In the genomic region with DNA sequence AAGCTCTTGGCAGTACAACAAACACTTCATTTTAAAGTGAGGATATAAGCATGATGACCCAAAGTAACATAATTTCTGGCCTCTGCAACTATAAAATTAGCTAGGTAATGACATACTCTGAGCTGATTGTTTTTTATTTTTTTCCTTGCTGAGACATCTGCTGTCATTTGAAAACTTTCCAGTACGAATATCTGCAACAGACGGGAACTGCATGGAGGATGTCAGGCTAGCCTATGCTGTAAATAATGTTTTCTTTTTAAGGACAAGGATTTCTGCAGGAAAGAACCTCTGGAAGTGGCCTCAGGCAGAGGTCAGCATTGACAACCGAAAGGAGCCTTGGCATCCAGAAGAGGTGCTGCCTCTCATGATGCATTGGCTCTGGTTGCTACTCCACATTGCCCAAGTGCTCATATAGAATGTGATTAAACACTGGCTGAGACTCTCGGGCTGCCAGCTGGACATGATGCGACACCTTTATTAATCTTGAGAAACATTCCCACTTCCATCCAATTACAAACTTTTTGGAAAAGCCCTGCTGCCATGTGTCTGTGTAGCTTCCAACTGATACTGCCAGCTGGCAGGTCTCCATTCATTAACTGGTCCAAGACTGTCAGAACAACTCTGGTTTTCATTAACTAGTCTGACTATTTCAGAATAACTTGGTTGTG, we compare ENCODE assay signal across 10 mouse cellular contexts.
DNase-seq lines count a peak whose midpoint lies in the region; ATAC-seq and TF ChIP-seq lines count a peak whose summit lies in the region.
"Had no signal": no experiment of that assay in that cellular context is flagged by ENCODE, and none has a peak within 500 bp of the region (broad histone marks: within the 10 kb centered on the region; RNA-seq: fewer than 3 reads in every experiment).

No protein-coding gene starts in this region.

- no peak for TF ChIP-seq EP300 in heart, adult 2 months (IDR thresholded peaks at IDR 0.05; ENCODE audit: insufficient read depth, low read depth, low read length)

- H3K9me3 ChIP-seq in heart, embryonic 12.5 days (replicated peaks), result no peaks in the 10 kb centered on the region
- H3K9me3 ChIP-seq: lung, embryonic 15.5 days had no signal

- no peak overlapping the region for H3K9ac ChIP-seq in heart, adult 2 months (ENCODE audit: low read depth, low read length)
- H3K9ac ChIP-seq in heart, embryonic 12.5 days, result no peak overlapping the region
- H3K9ac ChIP-seq: lung, embryonic 15.5 days had no signal

- TF ChIP-seq CTCF in heart, adult 2 months (IDR thresholded peaks at IDR 0.05), result no peak
- TF ChIP-seq CTCF in layer of hippocampus, adult 2 months (conservative IDR thresholded peaks at IDR 0.05), result no peak

- ATAC-seq in heart, embryonic 12.5 days (ENCODE audit: insufficient number of reproducible peaks, low FRiP score), result no peak

- 0 out of 2 replicates have a peak, but pooled peaks cover 1% of the 10 kb centered on the region for H3K4me1 ChIP-seq in heart, adult 2 months (ENCODE audit: control insufficient read depth, insufficient read depth, low read length)
- H3K4me1 ChIP-seq in heart, embryonic 12.5 days (replicated peaks), result no peaks in the 10 kb centered on the region
- H3K4me1 ChIP-seq: lung, embryonic 15.5 days had no signal

- no peak overlapping the region for H3K27ac ChIP-seq in heart, adult 2 months
- H3K27ac ChIP-seq in heart, embryonic 12.5 days (ENCODE audit: poor library complexity, severe bottlenecking), result no peak overlapping the region
- H3K27ac ChIP-seq in layer of hippocampus, adult 2 months, result peak overlapping the region; percentile 70
- H3K27ac ChIP-seq: lung, embryonic 15.5 days had no signal

- DNase-seq in heart, adult 2 months, result peak; percentile 26 to 32
- peak; percentile 23 for DNase-seq in NIH3T3 (ENCODE audit: low read depth)
- peak; percentile 45 to 58 for DNase-seq in cerebellum, postnatal 36 days
- DNase-seq in layer of hippocampus, adult 2 months (ENCODE audit: low spot score in 2 of 2), result peak; percentile 59 to 62
- DNase-seq in spleen, postnatal 14 days (ENCODE audit: low spot score in 2 of 2), result no peak
- no peak for DNase-seq in adrenal gland, adult (ENCODE audit: inconsistent age in 2 of 2, low spot score in 1 of 2)
- no peak for DNase-seq in adrenal gland, postnatal 14 days
- DNase-seq: adrenal gland, adult 8-10 months had no signal

- intact Hi-C loops in heart, adult 2 months (cut with DNase I), result no loop called here

- H3K4me2 ChIP-seq in heart, embryonic 12.5 days, result no peak overlapping the region
- H3K4me2 ChIP-seq: lung, embryonic 15.5 days had no signal

- WGBS in heart, adult 2 months, result 33% methylated on average over 5 of the region's 5 CpGs
- 65% methylated on average over 5 of the region's 5 CpGs for WGBS in heart, embryonic 12.5 days

- H3K27me3 ChIP-seq in heart, adult 2 months (ENCODE audit: control insufficient read depth, insufficient read depth, low read length), result no peaks in the 10 kb centered on the region
- no peaks in the 10 kb centered on the region for H3K27me3 ChIP-seq in heart, embryonic 12.5 days (replicated peaks)
- H3K27me3 ChIP-seq: lung, embryonic 15.5 days had no signal

- no peaks in the 10 kb centered on the region for H3K36me3 ChIP-seq in heart, adult 2 months (ENCODE audit: control insufficient read depth, insufficient read depth, low read length)
- H3K36me3 ChIP-seq in heart, embryonic 12.5 days, result no peaks in the 10 kb centered on the region
- H3K36me3 ChIP-seq: lung, embryonic 15.5 days had no signal

- TF ChIP-seq POLR2A in heart, adult 2 months (IDR thresholded peaks at IDR 0.05; ENCODE audit: insufficient read depth, low read depth, low read length), result no peak

- H3K4me3 ChIP-seq in heart, adult 2 months, result no peak overlapping the region
- H3K4me3 ChIP-seq in heart, embryonic 12.5 days, result no peak overlapping the region
- H3K4me3 ChIP-seq in layer of hippocampus, adult 2 months, result no peak overlapping the region
- H3K4me3 ChIP-seq: lung, embryonic 15.5 days had no signal

- no peaks in the 10 kb centered on the region for H3K79me2 ChIP-seq in heart, adult 2 months (replicated peaks; ENCODE audit: control insufficient read depth, insufficient read depth, low read length)

Comparison
In these comparisons a context has a peak if more than half of its experiments do, and no peak if none do; other contexts are left out.
1. DNase-seq: peak in heart, adult 2 months (2 of 2), NIH3T3 (single experiment), cerebellum, postnatal 36 days (2 of 2) and layer of hippocampus, adult 2 months (2 of 2); none in spleen, postnatal 14 days (0 of 2), adrenal gland, adult (0 of 2) and adrenal gland, postnatal 14 days (single experiment).